Mouse (Mus musculus) lung, postnatal 0 days (tissue): ENCODE data around the gene Zmym5.

Source experiments
- CTCF ChIP-seq: IDR thresholded peaks from 2 replicates; pipeline ENCODE4 v1.5.1; 2016; ENCODE audit warnings: antibody characterized with exemption, mild to moderate bottlenecking
- EP300 ChIP-seq: IDR thresholded peaks from 2 replicates; pipeline ENCODE4 v1.6.1; 2016; ENCODE audit warnings: antibody characterized with exemption, mild to moderate bottlenecking, control low read depth

DNA sequence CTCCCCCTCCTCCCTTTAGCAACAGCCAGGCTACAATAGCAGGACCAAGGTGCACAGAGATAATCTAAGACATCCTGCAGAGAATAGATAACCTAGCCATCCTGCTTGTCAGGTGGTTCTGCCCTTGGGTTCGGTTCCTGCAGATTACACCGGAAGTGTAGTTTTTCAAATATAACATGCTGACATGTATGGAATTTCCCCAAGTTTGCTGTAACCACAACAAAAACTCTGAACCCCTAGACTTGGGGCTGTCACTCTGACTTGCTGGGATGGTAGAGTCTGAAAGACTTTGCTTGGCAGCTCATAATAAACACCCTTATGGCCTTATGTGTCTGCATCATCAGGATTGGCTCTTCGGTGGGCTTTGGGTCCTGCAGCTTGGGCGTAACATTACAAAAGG is 5.0 kb upstream of the Zmym5 start:
- TF ChIP-seq CTCF = no peak
- no peak for TF ChIP-seq EP300
